Mouse (Mus musculus) intestine, embryonic 14.5 days (tissue): Measurements from ENCODE around the gene Ces1c. TPM values are rescaled to one million over a fixed set of nuclear protein-coding genes. Genes with fewer than 3 reads are reported as not detected.

ENCODE experiments used
- ATAC-seq: fragments of 200-750 bp; cut with Nextera tagmentation; replicated peaks from 2 replicates; pipeline ENCODE4 v1.8.0; 2017; ENCODE audit warnings: low read depth, moderate number of reproducible peaks, moderate TSS enrichment, moderate library complexity; ENCODE audit not compliant: low FRiP score, low TSS enrichment
- DNase-seq: peaks from one replicate; pipeline ENCODE4 v3.0.0-alpha.2; 2018; ENCODE audit warnings: low spot score
- H3K27ac ChIP-seq: fragments of 300-500 bp; sonication (generic); 2 replicates; pipeline ENCODE4 v1.5.1; 2014; ENCODE audit warnings: low read depth, mild to moderate bottlenecking, control low read depth
- H3K27me3 ChIP-seq: fragments of 300-500 bp; sonication (generic); replicated peaks from 2 replicates; pipeline ENCODE4 v1.6.1; 2014; ENCODE audit warnings: low read length, control low read depth; ENCODE audit not compliant: control insufficient read depth, insufficient read depth
- H3K36me3 ChIP-seq: fragments of 300-500 bp; sonication (generic); 2 replicates; pipeline ENCODE4 v1.6.1; 2014; ENCODE audit warnings: low read length, control low read depth; ENCODE audit not compliant: control insufficient read depth, insufficient read depth
- H3K4me1 ChIP-seq: fragments of 300-500 bp; sonication (generic); replicated peaks from 2 replicates; pipeline ENCODE4 v1.6.1; 2014; ENCODE audit warnings: low read length, control low read depth, mixed read lengths; ENCODE audit not compliant: control insufficient read depth, insufficient read depth
- H3K4me2 ChIP-seq: fragments of 300-500 bp; sonication (generic); 2 replicates; pipeline ENCODE4 v1.6.1; 2014; ENCODE audit warnings: low read length
- H3K4me3 ChIP-seq: fragments of 300-500 bp; sonication (generic); 2 replicates; pipeline ENCODE4 v1.5.1; 2014; ENCODE audit warnings: low read depth, low read length, control low read depth, mixed read lengths
- H3K9ac ChIP-seq: fragments of 300-500 bp; sonication (generic); 2 replicates; pipeline ENCODE4 v1.6.1; 2014; ENCODE audit warnings: mild to moderate bottlenecking, low read length
- H3K9me3 ChIP-seq: fragments of 300-500 bp; sonication (generic); 2 replicates; pipeline ENCODE4 v1.6.1; 2016; ENCODE audit warnings: low read length, control low read depth; ENCODE audit not compliant: control insufficient read depth
- WGBS: fragments of 180-500 bp; shearing (Covaris S2); extraction: QIAGEN DNeasy Blood & Tissue Kit; methylation state at CpG from one replicate; pipeline ENCODE4 v1.1.7; 2014; 5-methylcytosine and 5-hydroxymethylcytosine counted together
- polyA plus RNA-seq: library from polyadenylated mRNA; unstranded; fragments of >200 nt; fragmentation: Nextera tagmentation; extraction: Ambion mirVana; gene quantifications from 2 replicates; pipeline ENCODE4 v1.2.1, GENCODE M21; 2014

The Ces1c gene
- 0.28 and 0.45 TPM in 2 replicates for polyA plus RNA-seq

GRCm38 (mm10) chr8:93131233-93131980 is at the start of gene Ces1c:
Gene Ces1c (minus strand): TSS chr8:93131283.
- H3K9me3 ChIP-seq, result no peaks in the 10 kb centered on the region
- WGBS, result 70% methylated on average over 3 of the region's 3 CpGs
- no peaks in the 10 kb centered on the region for H3K27me3 ChIP-seq
- H3K4me2 ChIP-seq, result no peak within 1 kb of the TSS
- ATAC-seq (no peak), DNase-seq (no peak)
- no peak within 1 kb of the TSS for H3K27ac ChIP-seq
- no peaks in the 10 kb centered on the region for H3K4me1 ChIP-seq
- no peak within 1 kb of the TSS for H3K9ac ChIP-seq
- H3K36me3 ChIP-seq, result no peaks in the 10 kb centered on the region
- H3K4me3 ChIP-seq, result no peak within 1 kb of the TSS

- no peak overlapping the region for H3K4me3 ChIP-seq
- 67% methylated on average over 4 of the region's 4 CpGs for WGBS
- DNase-seq (no peak), ATAC-seq (no peak)
- no peaks in the 10 kb centered on the region for H3K9me3 ChIP-seq
- H3K4me1 ChIP-seq, result no peaks in the 10 kb centered on the region
- H3K4me2 ChIP-seq, result no peak overlapping the region
- no peak overlapping the region for H3K27ac ChIP-seq
- H3K36me3 ChIP-seq, result no peaks in the 10 kb centered on the region
- H3K27me3 ChIP-seq, result no peaks in the 10 kb centered on the region
- no peak overlapping the region for H3K9ac ChIP-seq
Measured at GRCm38 (mm10) chr8:93180581-93181129, 49.6 kb upstream of the Ces1c start.

- Histone ChIP-seq H3K4me2 (no peak overlapping the region), H3K9me3 (no peaks in the 10 kb centered on the region), H3K27me3 (no peaks in the 10 kb centered on the region), H3K36me3 (no peaks in the 10 kb centered on the region), H3K27ac (no peak overlapping the region), H3K9ac (no peak overlapping the region), H3K4me3 (no peak overlapping the region), H3K4me1 (no peaks in the 10 kb centered on the region)
- DNase-seq (no peak), ATAC-seq (no peak)
- 74% methylated on average over 1 of the region's 1 CpGs for WGBS
Measured at GRCm38 (mm10) chr8:93176593-93176992, 45.5 kb upstream of the Ces1c start.

- 84% methylated on average over 2 of the region's 2 CpGs for WGBS
- Histone ChIP-seq H3K4me3 (no peak overlapping the region), H3K9me3 (no peaks in the 10 kb centered on the region), H3K4me1 (no peaks in the 10 kb centered on the region), H3K27me3 (no peaks in the 10 kb centered on the region), H3K36me3 (no peaks in the 10 kb centered on the region), H3K9ac (no peak overlapping the region), H3K4me2 (no peak overlapping the region), H3K27ac (no peak overlapping the region)
- no peak for DNase-seq
- ATAC-seq, result no peak
Measured at GRCm38 (mm10) chr8:93174554-93174953, 43.5 kb upstream of the Ces1c start.

- 33% methylated on average over 1 of the region's 1 CpGs for WGBS
- Histone ChIP-seq H3K4me3 (no peak overlapping the region), H3K36me3 (no peaks in the 10 kb centered on the region), H3K4me1 (no peaks in the 10 kb centered on the region), H3K27me3 (no peaks in the 10 kb centered on the region), H3K27ac (no peak overlapping the region), H3K9ac (no peak overlapping the region), H3K4me2 (no peak overlapping the region), H3K9me3 (no peaks in the 10 kb centered on the region)
- no peak for ATAC-seq
- DNase-seq, result no peak
Measured at GRCm38 (mm10) chr8:93171846-93172590, 40.9 kb upstream of the Ces1c start.

DNA sequence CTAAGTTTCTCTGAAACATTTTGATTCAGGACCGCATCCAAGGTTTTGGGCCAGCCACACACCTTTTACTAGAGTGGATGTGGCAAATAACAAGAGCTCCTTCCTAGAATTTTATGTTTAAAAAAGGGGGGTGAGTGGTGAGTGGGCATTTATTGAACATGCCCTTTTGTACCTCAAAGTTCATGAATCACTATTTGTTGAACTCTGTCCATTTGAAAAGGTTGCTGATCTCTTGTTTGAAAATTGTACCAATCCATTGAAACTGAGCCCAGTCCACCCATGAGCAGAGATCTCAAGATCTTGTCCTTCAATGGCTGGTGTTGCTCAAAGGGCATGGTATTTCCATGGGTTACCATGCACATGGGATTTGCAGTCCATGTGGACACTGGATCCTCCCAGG is 32.3 kb upstream of the Ces1c start:
- WGBS, result 97% methylated on average over 1 of the region's 1 CpGs
- Histone ChIP-seq H3K27ac (no peak overlapping the region), H3K36me3 (no peaks in the 10 kb centered on the region), H3K4me1 (no peaks in the 10 kb centered on the region), H3K9me3 (no peaks in the 10 kb centered on the region), H3K27me3 (no peaks in the 10 kb centered on the region), H3K4me3 (no peak overlapping the region), H3K9ac (no peak overlapping the region), H3K4me2 (no peak overlapping the region)
- no peak for DNase-seq
- ATAC-seq, result no peak

GRCm38 (mm10) chr8:93151401-93151800 is 20.3 kb upstream of the Ces1c start:
- DNase-seq, result no peak
- no peak for ATAC-seq
- Histone ChIP-seq H3K27me3 (no peaks in the 10 kb centered on the region), H3K4me2 (no peak overlapping the region), H3K9ac (no peak overlapping the region), H3K4me3 (no peak overlapping the region), H3K4me1 (no peaks in the 10 kb centered on the region), H3K36me3 (no peaks in the 10 kb centered on the region), H3K9me3 (no peaks in the 10 kb centered on the region), H3K27ac (no peak overlapping the region)
- WGBS, result 96% methylated on average over 1 of the region's 1 CpGs

GRCm38 (mm10) chr8:93147331-93147730 is 16.2 kb upstream of the Ces1c start:
- Histone ChIP-seq H3K4me3 (no peak overlapping the region), H3K4me1 (no peaks in the 10 kb centered on the region), H3K27me3 (no peaks in the 10 kb centered on the region), H3K36me3 (no peaks in the 10 kb centered on the region), H3K9me3 (no peaks in the 10 kb centered on the region), H3K27ac (no peak overlapping the region), H3K9ac (no peak overlapping the region), H3K4me2 (no peak overlapping the region)
- DNase-seq (no peak), ATAC-seq (no peak)
